In genomic region chr6:134151022-134151680, GRCm38 (mm10) we compare ENCODE assay signal across 9 mouse cellular contexts.
DNase-seq lines count a peak whose midpoint lies in the region; ATAC-seq lines count a peak whose summit lies in the region.
"Had no signal": no experiment of that assay in that cellular context is flagged by ENCODE, and none has a peak within 500 bp of the region (broad histone marks: within the 10 kb centered on the region; RNA-seq: fewer than 3 reads in every experiment).

No protein-coding gene starts in this region.

- H3K4me3 ChIP-seq in heart, embryonic 11.5 days (ENCODE audit: low read depth, low read length), result no peak overlapping the region
- H3K4me3 ChIP-seq in limb, embryonic 15.5 days, result no peak overlapping the region
- H3K4me3 ChIP-seq in limb, embryonic 10.5 days, result no peak overlapping the region
- H3K4me3 ChIP-seq in embryonic facial prominence, embryonic 14.5 days (ENCODE audit: low read depth, low read length), result no peak overlapping the region

- H3K9me3 ChIP-seq in heart, embryonic 11.5 days (replicated peaks; ENCODE audit: control insufficient read depth, low read length), result no peaks in the 10 kb centered on the region
- H3K9me3 ChIP-seq in limb, embryonic 15.5 days, result no peaks in the 10 kb centered on the region
- no peaks in the 10 kb centered on the region for H3K9me3 ChIP-seq in limb, embryonic 10.5 days (replicated peaks)
- no peaks in the 10 kb centered on the region for H3K9me3 ChIP-seq in embryonic facial prominence, embryonic 14.5 days (ENCODE audit: control insufficient read depth, low read length)

- H3K27ac ChIP-seq in heart, embryonic 11.5 days (ENCODE audit: low read depth, low read length), result peak overlapping the region; percentile 58
- peak overlapping the region; percentile 69 for H3K27ac ChIP-seq in limb, embryonic 15.5 days
- H3K27ac ChIP-seq in limb, embryonic 10.5 days, result no peak overlapping the region
- H3K27ac ChIP-seq in embryonic facial prominence, embryonic 14.5 days (replicated peaks; ENCODE audit: low read depth, low read length), result peak overlapping the region; percentile 54; the same call in 1 of the 2 replicates

- H3K4me2 ChIP-seq in heart, embryonic 11.5 days, result no peak overlapping the region
- H3K4me2 ChIP-seq in limb, embryonic 15.5 days, result no peak overlapping the region
- H3K4me2 ChIP-seq in embryonic facial prominence, embryonic 14.5 days (ENCODE audit: low read depth, low read length), result peak overlapping the region; percentile 28

- no peak for DNase-seq in heart, adult 8-10 months (ENCODE audit: low spot score)
- DNase-seq in limb, embryonic 10.5 days (ENCODE audit: low spot score), result no peak
- peak; percentile 68 for DNase-seq in embryonic facial prominence, embryonic 14.5 days (ENCODE audit: low spot score)
- DNase-seq in skeletal muscle tissue, adult 2 months (ENCODE audit: low read depth, low spot score), result peak; percentile 39
- no peak for DNase-seq in urinary bladder, postnatal 36 days (ENCODE audit: low spot score in 2 of 2)
- DNase-seq: cerebellum, adult 9-11 months had no signal

- no peaks in the 10 kb centered on the region for H3K36me3 ChIP-seq in heart, embryonic 11.5 days (ENCODE audit: control insufficient read depth, insufficient read depth, low read length)
- H3K36me3 ChIP-seq in limb, embryonic 15.5 days, result no peaks in the 10 kb centered on the region
- 0 out of 2 replicates have a peak, but pooled peaks cover 4% of the 10 kb centered on the region for H3K36me3 ChIP-seq in limb, embryonic 10.5 days
- no peaks in the 10 kb centered on the region for H3K36me3 ChIP-seq in embryonic facial prominence, embryonic 14.5 days (ENCODE audit: control insufficient read depth, insufficient read depth, low read length)

- no peak overlapping the region for H3K9ac ChIP-seq in heart, embryonic 11.5 days (ENCODE audit: low read depth, low read length)
- no peak overlapping the region for H3K9ac ChIP-seq in limb, embryonic 15.5 days
- no peak overlapping the region for H3K9ac ChIP-seq in embryonic facial prominence, embryonic 14.5 days (ENCODE audit: low read depth, low read length)

- 53% methylated on average over 15 of the region's 15 CpGs for WGBS in heart, embryonic 11.5 days (ENCODE audit: insufficient replicate concordance)
- WGBS in limb, embryonic 15.5 days, result 40% methylated on average over 15 of the region's 15 CpGs
- 67% methylated on average over 15 of the region's 15 CpGs for WGBS in limb, embryonic 10.5 days
- WGBS in embryonic facial prominence, embryonic 14.5 days, result 49% methylated on average over 15 of the region's 15 CpGs

- peaks cover 64% of the 10 kb centered on the region for H3K4me1 ChIP-seq in heart, embryonic 11.5 days (ENCODE audit: control insufficient read depth, insufficient read depth, low read length)
- H3K4me1 ChIP-seq in limb, embryonic 15.5 days, result peaks cover 38% of the 10 kb centered on the region
- peaks cover 38% of the 10 kb centered on the region for H3K4me1 ChIP-seq in limb, embryonic 10.5 days
- H3K4me1 ChIP-seq in embryonic facial prominence, embryonic 14.5 days (ENCODE audit: control insufficient read depth, insufficient read depth, low read length), result peaks cover 38% of the 10 kb centered on the region

- no peaks in the 10 kb centered on the region for H3K27me3 ChIP-seq in heart, embryonic 11.5 days (ENCODE audit: control insufficient read depth, insufficient read depth, low read length)
- no peaks in the 10 kb centered on the region for H3K27me3 ChIP-seq in limb, embryonic 15.5 days
- H3K27me3 ChIP-seq in limb, embryonic 10.5 days (ENCODE audit: low read depth, poor library complexity, severe bottlenecking), result no peaks in the 10 kb centered on the region
- no peaks in the 10 kb centered on the region for H3K27me3 ChIP-seq in embryonic facial prominence, embryonic 14.5 days (replicated peaks; ENCODE audit: control insufficient read depth, insufficient read depth, low read length)
- H3K27me3 ChIP-seq: CH12.LX had no signal

- no peak for ATAC-seq in heart, embryonic 11.5 days (replicated peaks; ENCODE audit: insufficient number of reproducible peaks, low FRiP score, low TSS enrichment)
- no peak for ATAC-seq in limb, embryonic 15.5 days (ENCODE audit: insufficient number of reproducible peaks, low FRiP score, low TSS enrichment, low read depth)
- ATAC-seq in embryonic facial prominence, embryonic 14.5 days (ENCODE audit: low read depth), result peak; percentile 73; the same call in 1 of the 2 replicates

Comparison
In these comparisons a context has a peak if more than half of its experiments do, and no peak if none do; other contexts are left out.
1. DNase-seq: peak in embryonic facial prominence, embryonic 14.5 days (single experiment) and skeletal muscle tissue, adult 2 months (single experiment); none in heart, adult 8-10 months (single experiment), limb, embryonic 10.5 days (single experiment) and urinary bladder, postnatal 36 days (0 of 2).